8 mouse cellular contexts compared by ENCODE assay signal in genomic region chr2:94470738-94471499, GRCm38 (mm10). TPM values are rescaled to one million over a fixed set of nuclear protein-coding genes. Genes with fewer than 3 reads are reported as not detected.
DNase-seq lines count a peak whose midpoint lies in the region; ATAC-seq and TF ChIP-seq lines count a peak whose summit lies in the region.
"Had no signal": no experiment of that assay in that cellular context is flagged by ENCODE, and none has a peak within 500 bp of the region (broad histone marks: within the 10 kb centered on the region; RNA-seq: fewer than 3 reads in every experiment).

No protein-coding gene starts in this region.

- H3K36me3 ChIP-seq in G1E (replicated peaks), result no peaks in the 10 kb centered on the region
- no peaks in the 10 kb centered on the region for H3K36me3 ChIP-seq in embryonic facial prominence, embryonic 10.5 days (replicated peaks)

- no peaks in the 10 kb centered on the region for H3K4me1 ChIP-seq in G1E (ENCODE audit: insufficient read depth, low read depth, low read length)
- H3K4me1 ChIP-seq in embryonic facial prominence, embryonic 10.5 days, result no peaks in the 10 kb centered on the region

- H3K9me3 ChIP-seq in G1E (replicated peaks), result no peaks in the 10 kb centered on the region
- no peaks in the 10 kb centered on the region for H3K9me3 ChIP-seq in embryonic facial prominence, embryonic 10.5 days

- H3K27ac ChIP-seq in embryonic facial prominence, embryonic 10.5 days (replicated peaks), result no peak overlapping the region
- no peak overlapping the region for H3K27ac ChIP-seq in layer of hippocampus, adult 2 months
- H3K27ac ChIP-seq: macrophage had no signal

- no peak overlapping the region for H3K4me3 ChIP-seq in G1E (ENCODE audit: low read depth, low read length)
- no peak overlapping the region for H3K4me3 ChIP-seq in embryonic facial prominence, embryonic 10.5 days
- H3K4me3 ChIP-seq in layer of hippocampus, adult 2 months, result no peak overlapping the region

- no peaks in the 10 kb centered on the region for H3K27me3 ChIP-seq in G1E (ENCODE audit: insufficient read depth, low read length)
- H3K27me3 ChIP-seq in embryonic facial prominence, embryonic 10.5 days (replicated peaks; ENCODE audit: low read depth, poor library complexity, severe bottlenecking), result no peaks in the 10 kb centered on the region

- peak; percentile 9 for DNase-seq in G1E (ENCODE audit: low spot score)
- peak; percentile 64 for DNase-seq in adrenal gland, postnatal 25 days
- DNase-seq in embryonic facial prominence, embryonic 10.5 days (ENCODE audit: low spot score), result peak; percentile 80
- DNase-seq in heart, postnatal 4 days, result peak; percentile 64
- peak; percentile 23 to 74 for DNase-seq in layer of hippocampus, adult 2 months (ENCODE audit: low spot score in 2 of 2)
- DNase-seq in lung, postnatal 10 days, result peak; percentile 49
- peak; percentile 85 for DNase-seq in retina, postnatal 1 day

- WGBS in embryonic facial prominence, embryonic 10.5 days, result 35% methylated on average over 15 of the region's 15 CpGs

- peak; percentile 82 for TF ChIP-seq CTCF in G1E (IDR thresholded peaks at IDR 0.05; ENCODE audit: low read depth, low read length)
- TF ChIP-seq CTCF in layer of hippocampus, adult 2 months (conservative IDR thresholded peaks at IDR 0.05), result peak; percentile 97

- ATAC-seq in G1E (ENCODE audit: extremely low read depth, insufficient number of reproducible peaks, low FRiP score, poor library complexity, severe bottlenecking), result peak; percentile 55

RNA-seq across cellular contexts. Expression of gene Api5, which starts 33.0 kb away (rescaled TPM):
- total RNA-seq in G1E (2014; fragmentation: Nextera tagmentation), result 164 and 174 TPM in 2 replicates
- total RNA-seq in G1E (2017), result 138 and 155 TPM in 2 replicates
- 71.9 and 77.7 TPM in 2 replicates for polyA plus RNA-seq in G1E (2012)
- total RNA-seq in adrenal gland, postnatal 25 days (2021), result 77.6 and 81.7 TPM in 2 replicates
- 224 and 230 TPM in 2 replicates for polyA plus RNA-seq in embryonic facial prominence, embryonic 10.5 days (2016; fragmentation: Nextera tagmentation; extraction: Ambion mirVana)
- total RNA-seq in heart, postnatal 4 days (2021), result 10 to 100 TPM; 55.7 to 56.3 TPM
- total RNA-seq in layer of hippocampus, adult 2 months (2021), result 10 to 100 TPM; 62.1 to 64.2 TPM

Comparison
In these comparisons a context has a peak if more than half of its experiments do, and no peak if none do; other contexts are left out.
1. DNase-seq: peak in every context shown above with its lines; median percentile 85 in retina, postnatal 1 day; 80 in embryonic facial prominence, embryonic 10.5 days; 64 in adrenal gland, postnatal 25 days; 64 in heart, postnatal 4 days; 49 in lung, postnatal 10 days; 48 in layer of hippocampus, adult 2 months; 9 in G1E.